Mouse (Mus musculus) embryonic fibroblast, embryonic 13.5 days (primary cell): ENCODE data around the gene Aftph.

Experiments
- CTCF ChIP-seq: IDR thresholded peaks from 2 replicates; pipeline ENCODE4 v1.5.1; 2011; ENCODE audit warnings: mild to moderate bottlenecking, control low read depth, low read length, moderate library complexity, borderline replicate concordance; ENCODE audit not compliant: insufficient read depth
- POLR2A ChIP-seq: IDR thresholded peaks from 2 replicates; pipeline ENCODE4 v1.6.1; 2011; ENCODE audit warnings: low read depth, mild to moderate bottlenecking, control low read depth, low read length, moderate library complexity

DNA sequence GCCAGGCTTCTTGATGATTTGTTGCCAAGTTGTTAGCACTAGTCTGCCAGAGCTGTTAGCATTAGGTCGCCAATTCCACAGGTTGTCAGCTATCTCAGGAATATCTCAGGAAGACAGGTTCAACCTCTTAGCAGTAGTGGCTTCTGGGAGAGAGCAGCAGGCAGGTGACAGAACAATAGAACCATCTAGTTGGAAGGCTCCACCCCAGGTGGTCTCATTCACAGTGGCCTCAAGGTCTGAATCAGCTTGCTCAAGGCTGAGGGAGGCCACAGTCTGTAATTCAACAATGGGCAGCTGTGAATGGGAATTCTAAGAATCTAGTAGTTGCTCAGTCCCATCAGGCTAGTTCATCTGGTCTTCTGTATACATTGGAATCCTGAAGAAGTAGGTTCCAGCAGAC is 31.3 kb upstream of the Aftph start:
- TF ChIP-seq POLR2A (no peak), CTCF (no peak)
